Mouse (Mus musculus): Measurements from ENCODE around the gene Zc3h14. TPM values are rescaled to one million over a fixed set of nuclear protein-coding genes. Genes with fewer than 3 reads are reported as not detected.
A peak's percentile ranks its signal among the peaks of the same experiment; 100 is the strongest.

Zc3h14 gene
- polyA plus RNA-seq, 1 experiment from 2014 or later = 113 TPM

GRCm38 (mm10) chr12:98802245-98802644, 55.5 kb downstream of the Zc3h14 start:
- Histone ChIP-seq H3K4me3 (ENCODE audit: low read depth, low read length) (no peak overlapping the region), H3K9ac (ENCODE audit: low read depth, low read length) (no peak overlapping the region), H3K27me3 (replicated peaks; ENCODE audit: control insufficient read depth, insufficient read depth, low read length) (no peaks in the 10 kb centered on the region), H3K9me3 (ENCODE audit: control insufficient read depth, low read length) (no peaks in the 10 kb centered on the region), H3K4me1 (ENCODE audit: control insufficient read depth, insufficient read depth, low read length) (no peaks in the 10 kb centered on the region), H3K27ac (replicated peaks; ENCODE audit: low read depth, low read length) (no peak overlapping the region), H3K36me3 (ENCODE audit: control insufficient read depth, insufficient read depth, low read length) (peaks cover 13% of the 10 kb centered on the region; the same call in 1 of the 2 replicates), H3K4me2 (ENCODE audit: low read depth, low read length) (no peak overlapping the region)
- ATAC-seq (ENCODE audit: low read depth) = no peak
- DNase-seq (ENCODE audit: low spot score) = no peak
- 63% methylated on average over 3 of the region's 3 CpGs for WGBS

- peaks cover 9% of the 10 kb centered on the region; the same call in 1 of the 2 replicates for H3K36me3 ChIP-seq (ENCODE audit: control insufficient read depth, insufficient read depth, low read length)
- DNase-seq (ENCODE audit: low spot score) = peak; percentile 16
- H3K9ac ChIP-seq (ENCODE audit: low read depth, low read length) = no peak overlapping the region
- H3K4me3 ChIP-seq (ENCODE audit: low read depth, low read length) = no peak overlapping the region
- no peak overlapping the region for H3K4me2 ChIP-seq (ENCODE audit: low read depth, low read length)
- 82% methylated on average over 3 of the region's 3 CpGs for WGBS
- H3K27me3 ChIP-seq (replicated peaks; ENCODE audit: control insufficient read depth, insufficient read depth, low read length) = no peaks in the 10 kb centered on the region
- H3K9me3 ChIP-seq (ENCODE audit: control insufficient read depth, low read length) = no peaks in the 10 kb centered on the region
- no peak overlapping the region for H3K27ac ChIP-seq (replicated peaks; ENCODE audit: low read depth, low read length)
- ATAC-seq (ENCODE audit: low read depth) = no peak
- no peaks in the 10 kb centered on the region for H3K4me1 ChIP-seq (ENCODE audit: control insufficient read depth, insufficient read depth, low read length)
Observed at GRCm38 (mm10) chr12:98804078-98804748, 57.4 kb downstream of the Zc3h14 start.

GRCm38 (mm10) chr12:98820781-98821180, 74.0 kb downstream of the Zc3h14 start:
- ATAC-seq (ENCODE audit: low read depth) (no peak), DNase-seq (ENCODE audit: low spot score) (no peak)
- no peak overlapping the region for H3K9ac ChIP-seq (ENCODE audit: low read depth, low read length)
- H3K27me3 ChIP-seq (replicated peaks; ENCODE audit: control insufficient read depth, insufficient read depth, low read length) = no peaks in the 10 kb centered on the region
- no peak overlapping the region for H3K4me3 ChIP-seq (ENCODE audit: low read depth, low read length)
- 73% methylated on average over 2 of the region's 2 CpGs for WGBS
- no peak overlapping the region for H3K27ac ChIP-seq (replicated peaks; ENCODE audit: low read depth, low read length)
- no peak overlapping the region for H3K4me2 ChIP-seq (ENCODE audit: low read depth, low read length)
- no peaks in the 10 kb centered on the region for H3K36me3 ChIP-seq (ENCODE audit: control insufficient read depth, insufficient read depth, low read length)
- no peaks in the 10 kb centered on the region for H3K9me3 ChIP-seq (ENCODE audit: control insufficient read depth, low read length)
- no peaks in the 10 kb centered on the region for H3K4me1 ChIP-seq (ENCODE audit: control insufficient read depth, insufficient read depth, low read length)

- no peaks in the 10 kb centered on the region for H3K27me3 ChIP-seq (replicated peaks; ENCODE audit: control insufficient read depth, insufficient read depth, low read length)
- H3K27ac ChIP-seq (replicated peaks; ENCODE audit: low read depth, low read length) = no peak overlapping the region
- no peak overlapping the region for H3K4me3 ChIP-seq (ENCODE audit: low read depth, low read length)
- WGBS = 82% methylated on average over 7 of the region's 7 CpGs
- DNase-seq (ENCODE audit: low spot score) = no peak
- H3K9me3 ChIP-seq (ENCODE audit: control insufficient read depth, low read length) = no peaks in the 10 kb centered on the region
- ATAC-seq (ENCODE audit: low read depth) = no peak
- H3K36me3 ChIP-seq (ENCODE audit: control insufficient read depth, insufficient read depth, low read length) = no peaks in the 10 kb centered on the region
- H3K4me2 ChIP-seq (ENCODE audit: low read depth, low read length) = no peak overlapping the region
- no peak overlapping the region for H3K9ac ChIP-seq (ENCODE audit: low read depth, low read length)
- H3K4me1 ChIP-seq (ENCODE audit: control insufficient read depth, insufficient read depth, low read length) = no peaks in the 10 kb centered on the region
Observed at GRCm38 (mm10) chr12:98831122-98831521, 84.4 kb downstream of the Zc3h14 start.

- H3K36me3 ChIP-seq (ENCODE audit: control insufficient read depth, insufficient read depth, low read length) = no peaks in the 10 kb centered on the region
- H3K4me2 ChIP-seq (ENCODE audit: low read depth, low read length) = no peak overlapping the region
- no peaks in the 10 kb centered on the region for H3K4me1 ChIP-seq (ENCODE audit: control insufficient read depth, insufficient read depth, low read length)
- no peak overlapping the region for H3K9ac ChIP-seq (ENCODE audit: low read depth, low read length)
- no peaks in the 10 kb centered on the region for H3K27me3 ChIP-seq (replicated peaks; ENCODE audit: control insufficient read depth, insufficient read depth, low read length)
- no peak overlapping the region for H3K4me3 ChIP-seq (ENCODE audit: low read depth, low read length)
- WGBS = 85% methylated on average over 8 of the region's 8 CpGs
- ATAC-seq (ENCODE audit: low read depth) (no peak), DNase-seq (ENCODE audit: low spot score) (no peak)
- no peaks in the 10 kb centered on the region for H3K9me3 ChIP-seq (ENCODE audit: control insufficient read depth, low read length)
- H3K27ac ChIP-seq (replicated peaks; ENCODE audit: low read depth, low read length) = no peak overlapping the region
Observed at GRCm38 (mm10) chr12:98832929-98833598, 86.3 kb downstream of the Zc3h14 start.

- no peaks in the 10 kb centered on the region for H3K4me1 ChIP-seq (ENCODE audit: control insufficient read depth, insufficient read depth, low read length)
- H3K9ac ChIP-seq (ENCODE audit: low read depth, low read length) = no peak overlapping the region
- 78% methylated on average over 1 of the region's 1 CpGs for WGBS
- no peaks in the 10 kb centered on the region for H3K27me3 ChIP-seq (replicated peaks; ENCODE audit: control insufficient read depth, insufficient read depth, low read length)
- H3K9me3 ChIP-seq (ENCODE audit: control insufficient read depth, low read length) = no peaks in the 10 kb centered on the region
- DNase-seq (ENCODE audit: low spot score) (no peak), ATAC-seq (ENCODE audit: low read depth) (no peak)
- no peaks in the 10 kb centered on the region for H3K36me3 ChIP-seq (ENCODE audit: control insufficient read depth, insufficient read depth, low read length)
- no peak overlapping the region for H3K4me3 ChIP-seq (ENCODE audit: low read depth, low read length)
- no peak overlapping the region for H3K4me2 ChIP-seq (ENCODE audit: low read depth, low read length)
- no peak overlapping the region for H3K27ac ChIP-seq (replicated peaks; ENCODE audit: low read depth, low read length)
Observed at GRCm38 (mm10) chr12:98833901-98834300, 87.1 kb downstream of the Zc3h14 start.

GRCm38 (mm10) chr12:98834879-98835278, 88.1 kb downstream of the Zc3h14 start:
- no peak overlapping the region for H3K9ac ChIP-seq (ENCODE audit: low read depth, low read length)
- H3K4me2 ChIP-seq (ENCODE audit: low read depth, low read length) = no peak overlapping the region
- H3K36me3 ChIP-seq (ENCODE audit: control insufficient read depth, insufficient read depth, low read length) = no peaks in the 10 kb centered on the region
- no peaks in the 10 kb centered on the region for H3K4me1 ChIP-seq (ENCODE audit: control insufficient read depth, insufficient read depth, low read length)
- WGBS = 75% methylated on average over 2 of the region's 2 CpGs
- no peak overlapping the region for H3K4me3 ChIP-seq (ENCODE audit: low read depth, low read length)
- no peak for DNase-seq (ENCODE audit: low spot score)
- no peak overlapping the region for H3K27ac ChIP-seq (replicated peaks; ENCODE audit: low read depth, low read length)
- ATAC-seq (ENCODE audit: low read depth) = no peak
- H3K27me3 ChIP-seq (replicated peaks; ENCODE audit: control insufficient read depth, insufficient read depth, low read length) = no peaks in the 10 kb centered on the region
- H3K9me3 ChIP-seq (ENCODE audit: control insufficient read depth, low read length) = no peaks in the 10 kb centered on the region

- Histone ChIP-seq H3K9ac (ENCODE audit: low read depth, low read length) (no peak overlapping the region), H3K9me3 (ENCODE audit: control insufficient read depth, low read length) (no peaks in the 10 kb centered on the region), H3K36me3 (ENCODE audit: control insufficient read depth, insufficient read depth, low read length) (no peaks in the 10 kb centered on the region), H3K27me3 (replicated peaks; ENCODE audit: control insufficient read depth, insufficient read depth, low read length) (no peaks in the 10 kb centered on the region), H3K4me1 (ENCODE audit: control insufficient read depth, insufficient read depth, low read length) (no peaks in the 10 kb centered on the region), H3K4me2 (ENCODE audit: low read depth, low read length) (no peak overlapping the region), H3K27ac (replicated peaks; ENCODE audit: low read depth, low read length) (no peak overlapping the region), H3K4me3 (ENCODE audit: low read depth, low read length) (no peak overlapping the region)
- no peak for ATAC-seq (ENCODE audit: low read depth)
- 80% methylated on average over 2 of the region's 2 CpGs for WGBS
- no peak for DNase-seq (ENCODE audit: low spot score)
Observed at GRCm38 (mm10) chr12:98835466-98835865, 88.7 kb downstream of the Zc3h14 start.

Data from embryonic facial prominence, embryonic 14.5 days (tissue).